Mouse (Mus musculus): Measurements from ENCODE around the gene Arntl.
A peak's percentile ranks its signal among the peaks of the same experiment; 100 is the strongest.

Arntl gene

DNA sequence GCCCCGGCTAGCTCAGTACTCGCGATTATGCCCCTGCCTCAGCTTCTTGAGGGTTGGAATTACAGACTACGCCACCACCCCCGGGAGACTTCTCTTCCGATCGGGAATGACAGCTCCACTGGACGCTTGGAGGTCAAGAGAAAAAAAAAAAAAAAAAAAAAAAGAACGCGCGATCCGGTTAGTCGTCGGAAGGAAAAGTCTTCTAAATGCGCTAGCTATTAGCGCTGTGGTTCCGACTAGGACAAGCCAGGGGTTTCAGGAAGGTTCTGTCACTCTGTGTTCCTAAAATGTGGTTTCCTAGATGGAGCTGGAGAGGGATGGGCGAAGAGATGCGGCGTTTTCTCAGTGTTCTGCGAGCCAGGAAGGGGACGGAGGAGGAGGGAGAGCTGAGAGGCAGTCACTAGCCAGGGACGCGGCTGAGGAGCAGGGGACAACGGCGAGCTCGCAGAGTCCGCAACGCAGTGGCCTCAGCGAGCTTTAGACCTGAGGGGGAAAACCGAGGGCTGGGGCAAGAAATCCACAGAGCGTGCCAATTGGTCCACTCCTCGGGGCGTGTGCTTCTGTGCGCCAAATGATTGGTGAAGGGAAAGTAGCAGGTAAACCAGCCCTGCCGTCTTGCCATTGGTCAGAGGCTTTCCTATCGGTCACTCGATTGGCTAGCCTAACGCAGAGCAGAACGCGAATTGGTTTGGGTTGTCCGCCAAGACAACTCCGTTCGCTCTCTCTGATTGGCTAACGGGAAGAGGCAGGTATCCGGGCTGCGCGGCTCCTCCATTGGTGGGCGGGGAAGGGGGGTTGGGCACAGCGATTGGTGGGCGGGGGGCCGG lies at the start of gene Arntl:
Gene Arntl (plus strand): TSS at position 822 of the 827 bp plus-strand sequence.
- DNase-seq (ENCODE audit: low spot score) = peak; percentile 99

GRCm38 (mm10) chr7:113161077-113161698 lies 46.1 kb upstream of the Arntl start:
- DNase-seq (ENCODE audit: low spot score) = no peak

GRCm38 (mm10) chr7:113164719-113165118 lies 42.5 kb upstream of the Arntl start:
- DNase-seq (ENCODE audit: low spot score) = no peak

- no peak for DNase-seq (ENCODE audit: low spot score)
These were observed 40.2 kb upstream of the Arntl start for GRCm38 (mm10) chr7:113167092-113167491.

DNA sequence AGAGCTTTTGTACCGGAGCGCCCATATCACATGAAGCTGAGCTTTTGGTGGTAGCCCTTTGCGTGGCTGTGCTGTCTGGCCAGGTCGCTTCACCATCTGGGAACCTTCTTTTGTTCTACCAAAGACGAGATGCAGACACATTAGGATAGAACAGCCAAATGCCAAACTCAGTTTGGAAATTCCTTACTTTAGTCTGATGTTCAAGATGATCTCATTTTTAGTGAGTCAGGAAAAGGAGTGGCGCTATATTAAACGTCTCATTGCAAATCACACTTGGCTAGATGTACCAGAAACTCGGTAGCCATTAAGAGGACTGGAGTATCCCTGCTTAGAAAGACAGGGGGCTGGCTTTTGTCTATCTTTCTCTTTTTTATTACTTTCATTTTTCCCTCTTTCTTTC lies 38.7 kb upstream of the Arntl start:
- DNase-seq (ENCODE audit: low spot score) = no peak

DNA sequence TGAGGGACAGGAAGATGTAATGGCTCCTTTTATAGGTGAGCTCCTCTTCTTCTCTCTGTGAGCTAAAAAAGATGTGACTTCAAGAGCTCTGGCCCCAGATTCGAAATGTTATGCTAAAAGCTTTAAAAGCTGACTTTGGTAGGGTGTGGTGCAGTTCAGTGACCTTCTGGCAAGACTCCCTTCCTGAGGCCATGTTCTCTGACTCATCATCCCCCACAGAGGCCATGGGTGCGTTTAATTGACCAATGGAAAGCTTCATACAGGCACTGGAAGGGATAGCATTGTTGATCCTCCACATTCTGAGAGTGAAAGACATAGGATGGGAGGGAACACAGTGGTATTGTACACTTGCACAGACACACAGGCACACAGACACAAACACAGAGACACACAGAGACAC lies 34.8 kb upstream of the Arntl start:
- DNase-seq (ENCODE audit: low spot score) = no peak

DNA sequence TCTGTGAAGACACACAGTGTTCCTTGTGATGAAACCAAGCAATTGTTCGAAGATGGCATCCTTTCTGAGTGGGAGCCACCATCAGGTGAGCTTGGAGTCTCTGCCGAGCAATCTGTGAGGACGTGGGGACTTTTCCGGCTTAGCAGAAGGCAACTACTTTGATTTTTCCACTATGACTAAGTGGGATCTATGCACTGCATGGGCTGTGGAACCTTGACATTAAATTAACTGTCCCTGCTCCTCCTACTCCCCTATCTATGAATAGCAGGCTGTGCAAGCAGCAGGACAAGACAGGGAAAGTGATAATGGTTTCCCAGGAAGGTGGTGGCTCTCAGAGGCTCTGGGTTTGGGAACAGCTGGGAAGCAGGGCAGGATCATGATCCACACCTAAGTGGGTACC lies 31.8 kb upstream of the Arntl start:
- DNase-seq (ENCODE audit: low spot score) = no peak

GRCm38 (mm10) chr7:113178073-113178472 lies 29.2 kb upstream of the Arntl start:
- DNase-seq (ENCODE audit: low spot score) = no peak

DNA sequence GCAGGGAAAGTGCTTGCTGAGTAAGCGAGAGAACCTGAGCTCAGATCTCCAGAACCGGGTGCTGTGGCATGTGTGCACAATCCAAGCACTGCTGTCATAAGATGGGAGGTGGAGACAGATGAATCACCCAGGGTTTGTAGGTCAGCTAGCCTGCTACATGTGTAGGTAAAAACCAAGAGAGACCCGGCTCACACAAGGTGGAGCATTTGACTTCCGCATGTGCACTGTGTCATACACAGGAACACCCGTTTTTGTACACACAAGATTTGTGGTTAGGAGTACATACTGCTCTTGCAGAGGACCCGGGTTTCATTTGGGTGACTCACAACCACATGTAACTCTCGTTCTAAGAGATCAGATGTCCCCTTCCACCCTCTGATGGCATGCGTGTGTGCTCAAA lies 23.5 kb upstream of the Arntl start:
- no peak for DNase-seq (ENCODE audit: low spot score)

- DNase-seq (ENCODE audit: low spot score) = no peak
These were observed 22.2 kb upstream of the Arntl start for GRCm38 (mm10) chr7:113185056-113185455.

- DNase-seq (ENCODE audit: low spot score) = no peak
These were observed 21.0 kb upstream of the Arntl start for GRCm38 (mm10) chr7:113186041-113186800.

DNA sequence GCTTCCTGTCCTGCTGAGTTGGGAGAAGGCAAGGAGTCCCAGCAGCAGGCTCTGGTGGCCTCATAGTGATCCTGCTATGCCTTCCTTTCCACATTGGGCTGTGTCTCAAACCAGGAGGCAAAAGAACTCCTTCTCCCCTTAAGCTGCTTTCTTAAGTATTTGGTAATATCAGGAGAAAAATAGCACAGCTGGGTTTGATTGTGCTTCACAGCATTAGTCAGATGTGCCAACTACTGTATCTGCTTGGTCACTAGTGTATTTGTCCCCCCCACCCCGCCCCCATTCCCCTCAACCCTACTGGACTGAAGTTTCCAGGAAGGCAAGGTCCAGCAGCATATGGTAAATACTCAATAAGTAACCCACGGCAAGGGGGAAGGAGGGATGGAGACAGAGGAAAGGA lies 19.2 kb upstream of the Arntl start:
- DNase-seq (ENCODE audit: low spot score) = no peak

GRCm38 (mm10) chr7:113188566-113188965 lies 18.7 kb upstream of the Arntl start:
- no peak for DNase-seq (ENCODE audit: low spot score)

- DNase-seq (ENCODE audit: low spot score) = no peak
These were observed 15.5 kb upstream of the Arntl start for GRCm38 (mm10) chr7:113191787-113192186.

GRCm38 (mm10) chr7:113192714-113193365 lies 14.4 kb upstream of the Arntl start:
- DNase-seq (ENCODE audit: low spot score) = no peak

GRCm38 (mm10) chr7:113193872-113194271 lies 13.4 kb upstream of the Arntl start:
- no peak for DNase-seq (ENCODE audit: low spot score)

GRCm38 (mm10) chr7:113195271-113195670 lies 12.0 kb upstream of the Arntl start:
- DNase-seq (ENCODE audit: low spot score) = no peak

- DNase-seq (ENCODE audit: low spot score) = no peak
These were observed 11.1 kb upstream of the Arntl start for GRCm38 (mm10) chr7:113196171-113196570.

DNA sequence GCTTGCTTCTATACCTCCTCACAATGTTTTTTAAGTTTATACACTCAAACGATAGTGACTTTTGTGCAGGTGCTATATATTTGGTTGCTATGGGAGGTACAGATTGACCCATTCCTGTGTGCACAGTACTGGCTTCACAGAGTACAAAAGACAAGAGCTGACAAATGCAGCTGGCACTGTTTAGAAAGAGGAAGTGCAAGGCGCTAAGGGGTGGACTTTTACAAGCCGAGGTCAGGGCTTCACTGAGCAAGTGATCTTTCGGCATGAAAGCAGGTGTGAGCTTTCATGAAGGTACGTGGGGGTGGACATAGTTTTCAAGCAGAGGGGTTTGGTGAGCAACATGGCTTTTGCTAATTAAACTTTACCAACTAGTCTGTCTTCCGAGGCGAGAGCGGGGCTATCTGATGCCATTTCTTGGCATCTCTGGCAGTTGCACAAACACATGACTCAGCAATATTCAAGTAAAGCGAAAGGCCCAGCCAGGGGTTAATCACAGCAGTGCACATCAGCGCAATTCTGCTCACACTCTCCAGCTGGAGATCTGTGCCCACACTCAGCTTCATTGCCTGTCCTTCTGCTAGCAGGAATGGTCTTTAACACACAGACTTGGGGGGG lies 10.0 kb upstream of the Arntl start:
- no peak for DNase-seq (ENCODE audit: low spot score)

DNA sequence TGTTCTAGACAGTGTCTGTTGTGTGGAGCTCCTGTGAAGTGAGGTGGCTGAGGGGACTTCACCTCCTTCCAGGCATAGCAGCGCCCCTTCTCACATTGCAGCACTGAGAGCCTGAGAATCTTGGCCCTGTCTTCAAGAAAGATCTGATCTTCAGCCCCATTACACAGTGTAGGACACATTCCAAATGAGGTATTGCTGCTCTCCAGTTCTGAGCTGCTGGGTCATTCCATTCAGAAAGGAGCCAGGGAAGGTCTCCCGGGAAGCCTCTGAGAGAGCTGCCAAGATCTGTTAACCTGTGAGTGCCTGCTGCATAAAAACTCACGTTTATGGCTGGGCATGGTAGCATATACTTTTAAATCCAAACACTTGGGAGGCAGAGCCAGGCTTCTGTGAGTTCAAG lies 5.7 kb upstream of the Arntl start:
- DNase-seq (ENCODE audit: low spot score) = no peak

DNA sequence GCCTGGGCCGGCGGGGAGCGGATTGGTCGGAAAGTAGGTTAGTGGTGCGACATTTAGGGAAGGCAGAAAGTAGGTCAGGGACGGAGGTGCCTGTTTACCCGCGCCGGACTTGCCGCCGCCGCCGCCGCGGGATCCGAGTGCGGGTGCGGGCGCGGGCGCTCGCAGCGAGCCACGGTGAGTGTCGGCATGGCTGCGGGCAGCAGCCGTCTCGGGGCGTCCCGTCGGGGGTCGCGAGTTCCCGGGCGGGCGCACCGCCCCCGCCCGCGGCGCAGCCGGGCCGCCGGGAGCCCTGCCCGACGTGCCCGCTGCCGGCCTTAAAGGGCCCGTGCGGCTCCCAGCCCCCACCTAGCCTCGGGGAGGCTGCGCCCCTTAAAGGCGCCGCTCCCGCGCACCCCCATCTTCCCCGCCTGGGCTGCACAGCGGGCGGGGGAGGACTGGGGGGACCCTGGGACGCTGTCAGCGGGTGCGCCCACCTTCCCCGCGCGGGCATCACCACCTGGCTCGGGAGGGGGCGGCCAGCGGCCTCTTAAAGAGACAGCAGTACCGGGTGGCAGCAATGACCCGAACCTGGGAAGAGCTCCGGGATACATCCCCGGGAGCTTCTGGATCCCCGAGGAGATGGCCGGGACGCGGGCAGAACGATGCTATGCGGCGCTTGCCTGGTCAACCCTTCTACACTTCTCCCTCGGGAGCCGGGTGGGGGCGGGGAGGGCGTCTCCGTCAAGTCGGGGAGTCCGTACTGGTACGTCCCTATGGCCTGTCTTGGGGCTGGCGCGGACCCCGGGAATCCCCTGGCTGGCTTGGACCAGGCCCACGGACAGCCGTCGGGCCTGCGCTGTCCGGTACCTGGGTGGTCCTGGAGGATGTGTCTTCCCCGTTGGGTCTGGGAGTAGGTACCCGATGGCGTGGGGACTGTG lies 464 bp downstream of the Arntl start:
- peak; percentile 39 for DNase-seq (ENCODE audit: low spot score)
